Mouse (Mus musculus): ENCODE results near the gene Ftsj3. TPM values are rescaled to one million over a fixed set of nuclear protein-coding genes. Genes with fewer than 3 reads are reported as not detected.

Ftsj3 gene
- 27.5 and 29.8 TPM in 2 replicates for polyA plus RNA-seq (2015; fragmentation: Nextera tagmentation; extraction: Ambion mirVana)

GRCm38 (mm10) chr11:106255685-106256451, at the start of gene Ftsj3, which contains the start of gene Psmc5:
TSS of gene Ftsj3 (minus strand) at chr11:106256079.
TSS of gene Psmc5 (plus strand) at chr11:106256154.

GRCm38 (mm10) chr11:106301765-106302164, 45.9 kb upstream of the Ftsj3 start, which contains the start of gene Gh:
TSS of gene Gh (minus strand) at chr11:106301865.

GRCm38 (mm10) chr11:106276454-106276853, 20.6 kb upstream of the Ftsj3 start, which contains the start of gene Tcam1:
TSS of gene Tcam1 (plus strand) at chr11:106276672.

GRCm38 (mm10) chr11:106272644-106273310, 16.9 kb upstream of the Ftsj3 start, which contains the start of gene Smarcd2:
TSS of gene Smarcd2 (minus strand) at chr11:106272972.

GRCm38 (mm10) chr11:106216730-106217490, 39.0 kb downstream of the Ftsj3 start, which contains the start of gene Ddx42:
TSS of gene Ddx42 (plus strand) at chr11:106216926.

GRCm38 (mm10) chr11:106215927-106216729, 39.8 kb downstream of the Ftsj3 start, which contains the start of gene Ccdc47:
TSS of gene Ccdc47 (minus strand) at chr11:106216344.

GRCm38 (mm10) chr11:106202123-106202465, 53.8 kb downstream of the Ftsj3 start, which contains the start of gene Strada:
TSS of gene Strada (minus strand) at chr11:106202168.

Other genes starting within 250 kb of the Ftsj3 start
- 0.07 TPM in 1 of 2 replicates, not detected in the other for gene Kcnh6, start 248.0 kb downstream of the Ftsj3 start, polyA plus RNA-seq (2015; fragmentation: Nextera tagmentation; extraction: Ambion mirVana)
- gene Dcaf7, start 219.2 kb downstream of the Ftsj3 start, polyA plus RNA-seq (2015; fragmentation: Nextera tagmentation; extraction: Ambion mirVana): 21.1 and 23.4 TPM in 2 replicates
- gene Taco1, start 190.0 kb downstream of the Ftsj3 start, polyA plus RNA-seq (2015; fragmentation: Nextera tagmentation; extraction: Ambion mirVana): 5.8 TPM in 2 replicates
- gene Map3k3, start 171.5 kb downstream of the Ftsj3 start, polyA plus RNA-seq (2015; fragmentation: Nextera tagmentation; extraction: Ambion mirVana): 12.8 and 14.9 TPM in 2 replicates
- not detected in 2 replicates for gene Gm10840, start 95.2 kb downstream of the Ftsj3 start, polyA plus RNA-seq (2015; fragmentation: Nextera tagmentation; extraction: Ambion mirVana)
- 30.1 and 32.3 TPM in 2 replicates for gene Limd2, start 95.2 kb downstream of the Ftsj3 start, polyA plus RNA-seq (2015; fragmentation: Nextera tagmentation; extraction: Ambion mirVana)
- gene Strada, start 53.9 kb downstream of the Ftsj3 start, polyA plus RNA-seq (2015; fragmentation: Nextera tagmentation; extraction: Ambion mirVana): 11.3 and 13.3 TPM in 2 replicates
- 51.0 and 54.6 TPM in 2 replicates for gene Ccdc47, start 39.7 kb downstream of the Ftsj3 start, polyA plus RNA-seq (2015; fragmentation: Nextera tagmentation; extraction: Ambion mirVana)
- 30.4 and 34.3 TPM in 2 replicates for gene Ddx42, start 39.2 kb downstream of the Ftsj3 start, polyA plus RNA-seq (2015; fragmentation: Nextera tagmentation; extraction: Ambion mirVana)
- gene Psmc5, start 75 bp upstream of the Ftsj3 start, polyA plus RNA-seq (2015; fragmentation: Nextera tagmentation; extraction: Ambion mirVana): 177 and 179 TPM in 2 replicates
- gene Smarcd2, start 16.9 kb upstream of the Ftsj3 start, polyA plus RNA-seq (2015; fragmentation: Nextera tagmentation; extraction: Ambion mirVana): 31.7 and 32.2 TPM in 2 replicates
- gene Tcam1, start 20.6 kb upstream of the Ftsj3 start, polyA plus RNA-seq (2015; fragmentation: Nextera tagmentation; extraction: Ambion mirVana): 0.06 TPM in 1 of 2 replicates, not detected in the other
- not detected in 2 replicates for gene Gh, start 45.8 kb upstream of the Ftsj3 start, polyA plus RNA-seq (2015; fragmentation: Nextera tagmentation; extraction: Ambion mirVana)
- 1.1 and 1.5 TPM in 2 replicates for gene Cd79b, start 58.7 kb upstream of the Ftsj3 start, polyA plus RNA-seq (2015; fragmentation: Nextera tagmentation; extraction: Ambion mirVana)
- gene Scn4a, start 97.2 kb upstream of the Ftsj3 start, polyA plus RNA-seq (2015; fragmentation: Nextera tagmentation; extraction: Ambion mirVana): not detected in 2 replicates
- not detected in 2 replicates for gene Prr29, start 109.4 kb upstream of the Ftsj3 start, polyA plus RNA-seq (2015; fragmentation: Nextera tagmentation; extraction: Ambion mirVana)
- 15.2 and 25.4 TPM in 2 replicates for gene Icam2, start 132.0 kb upstream of the Ftsj3 start, polyA plus RNA-seq (2015; fragmentation: Nextera tagmentation; extraction: Ambion mirVana)
- 3.4 TPM in 2 replicates for gene Ern1, start 231.8 kb upstream of the Ftsj3 start, polyA plus RNA-seq (2015; fragmentation: Nextera tagmentation; extraction: Ambion mirVana)